Mouse (Mus musculus): ENCODE results near the gene Cnnm1. TPM values are rescaled to one million over a fixed set of nuclear protein-coding genes. Genes with fewer than 3 reads are reported as not detected.

Cnnm1 gene
- polyA plus RNA-seq, 1 experiment from 2014 or later = 0.20 TPM

Other genes with a start within 250 kb of the Cnnm1 start
- gene Hpse2, start 52.1 kb upstream of the Cnnm1 start, polyA plus RNA-seq (2014; fragmentation: Nextera tagmentation; extraction: Ambion mirVana) = 0.27 TPM in 1 of 2 replicates, not detected in the other
- 134 and 158 TPM in 2 replicates for gene Got1, start 84.2 kb downstream of the Cnnm1 start, polyA plus RNA-seq (2014; fragmentation: Nextera tagmentation; extraction: Ambion mirVana)
- gene Nkx2-3, start 171.9 kb downstream of the Cnnm1 start, polyA plus RNA-seq (2014; fragmentation: Nextera tagmentation; extraction: Ambion mirVana) = not detected in 2 replicates
- gene Slc25a28, start 234.4 kb downstream of the Cnnm1 start, polyA plus RNA-seq (2014; fragmentation: Nextera tagmentation; extraction: Ambion mirVana) = 5.7 and 9.5 TPM in 2 replicates
- gene Entpd7, start 249.2 kb downstream of the Cnnm1 start, polyA plus RNA-seq (2014; fragmentation: Nextera tagmentation; extraction: Ambion mirVana) = 9.1 and 10.6 TPM in 2 replicates

All from heart, embryonic 11.5 days (tissue).